ENCODE assay signal across 8 mouse cellular contexts in the genomic region with DNA sequence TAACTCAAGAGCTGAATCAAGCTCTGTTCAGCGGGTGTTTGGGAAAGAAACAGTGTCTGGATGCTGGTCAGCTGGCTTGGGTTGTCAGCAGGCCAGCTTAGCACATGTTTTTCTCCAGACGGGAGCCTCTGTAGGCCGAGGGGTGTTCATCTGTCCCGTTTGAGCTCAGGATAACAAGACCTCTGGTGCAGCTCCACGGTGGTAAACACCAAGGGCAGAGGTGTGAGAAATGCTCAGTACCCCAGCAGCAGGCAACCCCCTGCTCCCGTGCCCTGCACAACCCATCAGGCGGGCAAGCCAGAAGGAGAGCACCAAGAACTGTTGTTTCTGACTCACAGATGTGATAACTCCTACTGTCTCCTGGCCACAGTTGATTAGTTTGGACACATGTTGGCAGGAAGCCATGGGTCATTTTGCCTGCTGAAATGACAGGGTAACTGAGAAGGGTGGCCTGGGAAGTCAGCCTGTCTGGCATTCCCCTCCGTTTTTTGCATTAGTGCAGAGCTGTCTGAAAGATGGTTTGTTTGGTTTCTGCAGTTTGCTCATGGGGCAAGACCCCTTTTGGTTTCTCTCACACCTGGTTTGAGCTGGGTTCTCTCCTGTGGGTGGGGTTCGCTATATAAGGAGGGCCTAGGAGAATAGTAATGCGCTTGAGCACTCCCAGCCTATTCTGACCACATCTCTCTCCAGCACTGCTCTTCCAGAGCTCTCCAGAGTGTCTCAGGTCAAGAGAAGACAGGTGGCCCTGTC. TPM values are rescaled to one million over a fixed set of nuclear protein-coding genes. Genes with fewer than 3 reads are reported as not detected.
DNase-seq lines count a peak whose midpoint lies in the region; ATAC-seq and TF ChIP-seq lines count a peak whose summit lies in the region.

No protein-coding gene starts in this region.

- 65% methylated on average over 10 of the region's 10 CpGs for WGBS in forebrain, embryonic 13.5 days
- WGBS in limb, embryonic 10.5 days: 55% methylated on average over 10 of the region's 10 CpGs
- 70% methylated on average over 10 of the region's 10 CpGs for WGBS in midbrain, embryonic 12.5 days
- WGBS in stomach, postnatal 0 days: 29% methylated on average over 10 of the region's 10 CpGs

- no peak overlapping the region for H3K4me2 ChIP-seq in forebrain, embryonic 13.5 days
- H3K4me2 ChIP-seq in midbrain, embryonic 12.5 days (replicated peaks): no peak overlapping the region
- peak overlapping the region; percentile 14; the same call in 1 of the 2 replicates for H3K4me2 ChIP-seq in stomach, postnatal 0 days (replicated peaks; ENCODE audit: low read depth)

- H3K9ac ChIP-seq in forebrain, embryonic 13.5 days: 0 out of 2 replicates have a peak overlapping the region, but pooled peaks have one; percentile 9
- H3K9ac ChIP-seq in midbrain, embryonic 12.5 days (replicated peaks): no peak overlapping the region
- H3K9ac ChIP-seq in stomach, postnatal 0 days (ENCODE audit: low read length): peak overlapping the region; percentile 31; the same call in 1 of the 2 replicates

- peaks cover 33% of the 10 kb centered on the region for H3K79me3 ChIP-seq in C2C12 (ENCODE audit: low read depth)

- DNase-seq in adrenal gland, postnatal 14 days: peak; percentile 76
- peak; percentile 68 to 74 for DNase-seq in heart, postnatal 14 days
- peak; percentile 41 for DNase-seq in limb, embryonic 10.5 days (ENCODE audit: low spot score)
- peak; percentile 24 for DNase-seq in stomach, postnatal 0 days (ENCODE audit: low spot score)
- DNase-seq in spleen, postnatal 10 days (ENCODE audit: low spot score in 2 of 2): no peak

- no peak overlapping the region for H3ac ChIP-seq in C2C12 (ENCODE audit: control insufficient read depth, insufficient read length, low read depth)

- H3K79me2 ChIP-seq in C2C12 (ENCODE audit: control insufficient read depth, insufficient read depth): peaks cover 87% of the 10 kb centered on the region

- H3K27ac ChIP-seq in forebrain, embryonic 13.5 days: peak overlapping the region; percentile 63
- peak overlapping the region; percentile 67; the same call in 1 of the 2 replicates for H3K27ac ChIP-seq in limb, embryonic 10.5 days
- H3K27ac ChIP-seq in midbrain, embryonic 12.5 days (replicated peaks): peak overlapping the region; percentile 61
- H3K27ac ChIP-seq in stomach, postnatal 0 days (replicated peaks): 0 out of 2 replicates have a peak overlapping the region, but pooled peaks have one; percentile 2

- peak; percentile 58 for ATAC-seq in forebrain, embryonic 13.5 days
- ATAC-seq in midbrain, embryonic 12.5 days (ENCODE audit: low FRiP score, low read depth): no peak
- ATAC-seq in stomach, postnatal 0 days (ENCODE audit: low FRiP score, low TSS enrichment): no peak

- no peak for TF ChIP-seq EP300 in stomach, postnatal 0 days (optimal IDR thresholded peaks at IDR 0.05)

- H3K27me3 ChIP-seq in C2C12 (ENCODE audit: control insufficient read depth, insufficient read depth, insufficient read length): no peaks in the 10 kb centered on the region
- no peaks in the 10 kb centered on the region for H3K27me3 ChIP-seq in forebrain, embryonic 13.5 days
- H3K27me3 ChIP-seq in limb, embryonic 10.5 days (ENCODE audit: low read depth, poor library complexity, severe bottlenecking): no peaks in the 10 kb centered on the region
- H3K27me3 ChIP-seq in midbrain, embryonic 12.5 days: no peaks in the 10 kb centered on the region
- no peaks in the 10 kb centered on the region for H3K27me3 ChIP-seq in stomach, postnatal 0 days (ENCODE audit: control insufficient read depth, insufficient read depth, low read length)

- H3K4me3 ChIP-seq in C2C12 (ENCODE audit: insufficient read depth, poor library complexity, severe bottlenecking): no peak overlapping the region
- no peak overlapping the region for H3K4me3 ChIP-seq in forebrain, embryonic 13.5 days
- no peak overlapping the region for H3K4me3 ChIP-seq in limb, embryonic 10.5 days
- H3K4me3 ChIP-seq in midbrain, embryonic 12.5 days: no peak overlapping the region
- H3K4me3 ChIP-seq in stomach, postnatal 0 days (ENCODE audit: low read depth, low read length): no peak overlapping the region

- H3K9me3 ChIP-seq in forebrain, embryonic 13.5 days (replicated peaks): no peaks in the 10 kb centered on the region
- H3K9me3 ChIP-seq in limb, embryonic 10.5 days (replicated peaks): no peaks in the 10 kb centered on the region
- no peaks in the 10 kb centered on the region for H3K9me3 ChIP-seq in midbrain, embryonic 12.5 days
- H3K9me3 ChIP-seq in stomach, postnatal 0 days (ENCODE audit: control insufficient read depth, low read length): no peaks in the 10 kb centered on the region

- peaks cover 3% of the 10 kb centered on the region for H3K36me3 ChIP-seq in C2C12 (ENCODE audit: control insufficient read depth, insufficient read depth)
- no peaks in the 10 kb centered on the region for H3K36me3 ChIP-seq in forebrain, embryonic 13.5 days (ENCODE audit: poor library complexity, severe bottlenecking)
- no peaks in the 10 kb centered on the region for H3K36me3 ChIP-seq in limb, embryonic 10.5 days
- no peaks in the 10 kb centered on the region for H3K36me3 ChIP-seq in midbrain, embryonic 12.5 days
- no peaks in the 10 kb centered on the region for H3K36me3 ChIP-seq in stomach, postnatal 0 days (ENCODE audit: control insufficient read depth, insufficient read depth, low read length)

- intact Hi-C loops in heart, postnatal 14 days (cut with DNase I): no loop called here

- TF ChIP-seq CTCF in C2C12 (IDR thresholded peaks at IDR 0.05; ENCODE audit: control insufficient read depth, insufficient read depth, insufficient read length): no peak
- TF ChIP-seq CTCF in stomach, postnatal 0 days (IDR thresholded peaks at IDR 0.05; ENCODE audit: low read depth): no peak

- peaks cover 51% of the 10 kb centered on the region for H3K4me1 ChIP-seq in forebrain, embryonic 13.5 days
- peaks cover 27% of the 10 kb centered on the region for H3K4me1 ChIP-seq in limb, embryonic 10.5 days
- peaks cover 35% of the 10 kb centered on the region for H3K4me1 ChIP-seq in midbrain, embryonic 12.5 days
- H3K4me1 ChIP-seq in stomach, postnatal 0 days (replicated peaks; ENCODE audit: control insufficient read depth, insufficient read depth): peaks cover 5% of the 10 kb centered on the region; the same call in 1 of the 2 replicates

TF ChIP-seq in C2C12, 6 proteins besides CTCF, POLR2A, EP300 and RAD21:
- peak; percentile 66 for TF ChIP-seq MYOD1 (IDR thresholded peaks at IDR 0.05; ENCODE audit: control insufficient read depth, insufficient read length, low read depth)
- TF ChIP-seq FOSL1 (IDR thresholded peaks at IDR 0.05; ENCODE audit: insufficient read depth, low read length, poor library complexity, severe bottlenecking): no peak
- TF ChIP-seq MAX (IDR thresholded peaks at IDR 0.05): peak; percentile 66

RNA-seq across cellular contexts. Expression of gene Daam1, which starts 25.0 kb away (rescaled TPM):
- 3.2 TPM for polyA plus RNA-seq in C2C12 (2012; fragmentation: generic; extraction: Trizol)
- 20.1 and 22.3 TPM in 2 replicates for total RNA-seq in adrenal gland, postnatal 14 days (2021)
- polyA plus RNA-seq in forebrain, embryonic 13.5 days (2015; fragmentation: Nextera tagmentation; extraction: Ambion mirVana): 17.6 and 20.6 TPM in 2 replicates
- 10 to 100 TPM; 67.5 to 70.7 TPM for total RNA-seq in heart, postnatal 14 days (2021)
- polyA plus RNA-seq in limb, embryonic 10.5 days (2016; fragmentation: Nextera tagmentation; extraction: Ambion mirVana): 4.0 and 5.2 TPM in 2 replicates
- polyA plus RNA-seq in midbrain, embryonic 12.5 days (2016; fragmentation: Nextera tagmentation; extraction: Ambion mirVana): 15.7 and 16.9 TPM in 2 replicates
- polyA plus RNA-seq in stomach, postnatal 0 days (2015; fragmentation: Nextera tagmentation; extraction: Ambion mirVana): 6.9 and 7.2 TPM in 2 replicates

Comparison
In these comparisons a context has a peak if more than half of its experiments do, and no peak if none do; other contexts are left out.
1. DNase-seq: peak in adrenal gland, postnatal 14 days (single experiment), heart, postnatal 14 days (2 of 2), limb, embryonic 10.5 days (single experiment) and stomach, postnatal 0 days (single experiment); none in spleen, postnatal 10 days (0 of 2).
2. H3K27ac ChIP-seq: peak in every context shown above with its lines; median percentile 67 in limb, embryonic 10.5 days; 63 in forebrain, embryonic 13.5 days; 61 in midbrain, embryonic 12.5 days; 2 in stomach, postnatal 0 days.